8 mouse cellular contexts compared by ENCODE assay signal in the genomic region with DNA sequence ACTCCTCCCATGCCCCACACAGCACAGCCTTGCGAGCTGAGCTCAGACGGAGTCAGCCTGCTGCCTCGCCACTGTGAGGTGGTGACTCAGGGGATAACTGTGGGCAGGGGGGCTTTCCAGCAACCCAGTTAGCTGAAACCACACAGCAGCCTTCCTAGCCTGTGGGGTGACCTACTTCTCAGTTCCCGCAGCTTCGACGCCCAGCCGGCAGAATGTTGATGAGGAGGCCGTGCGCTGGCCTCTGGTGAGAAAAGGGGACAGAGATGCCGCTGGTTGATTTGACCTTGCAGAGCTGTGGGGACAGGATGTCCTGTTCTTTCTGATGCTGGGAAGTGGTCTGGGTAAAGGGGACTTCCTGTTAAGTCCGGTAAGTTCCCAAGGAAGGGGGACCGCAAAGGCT.
DNase-seq lines count a peak whose midpoint lies in the region; ATAC-seq lines count a peak whose summit lies in the region.

No protein-coding gene starts in this region.

- 20% methylated on average over 12 of the region's 12 CpGs for WGBS in liver, embryonic 12.5 days (ENCODE audit: insufficient replicate concordance)
- 61% methylated on average over 12 of the region's 12 CpGs for WGBS in embryonic facial prominence, embryonic 10.5 days
- 47% methylated on average over 12 of the region's 12 CpGs for WGBS in limb, embryonic 15.5 days

- DNase-seq in adrenal gland, postnatal 10 days, result peak; percentile 49
- no peak for DNase-seq in adrenal gland, postnatal 4 days (ENCODE audit: low spot score in 2 of 2)
- DNase-seq in liver, result peak; percentile 20
- no peak for DNase-seq in embryonic facial prominence, embryonic 10.5 days (ENCODE audit: low spot score)
- peak; percentile 59 for DNase-seq in thymus, postnatal 4 days
- DNase-seq in urinary bladder, postnatal 25 days (ENCODE audit: low spot score), result no peak

- ATAC-seq in liver, embryonic 12.5 days, result no peak
- 0 out of 2 replicates have a peak, but pooled peaks have one; percentile 30 for ATAC-seq in limb, embryonic 15.5 days (ENCODE audit: insufficient number of reproducible peaks, low FRiP score, low TSS enrichment, low read depth)

- H3K27ac ChIP-seq in liver, embryonic 12.5 days, result no peak overlapping the region
- H3K27ac ChIP-seq in embryonic facial prominence, embryonic 10.5 days (replicated peaks), result peak overlapping the region; percentile 60; the same call in 1 of the 2 replicates
- no peak overlapping the region for H3K27ac ChIP-seq in limb, embryonic 15.5 days

- no peak overlapping the region for H3K9ac ChIP-seq in liver, embryonic 12.5 days
- no peak overlapping the region for H3K9ac ChIP-seq in limb, embryonic 15.5 days

- no peaks in the 10 kb centered on the region for H3K9me3 ChIP-seq in liver, embryonic 12.5 days (replicated peaks)
- no peaks in the 10 kb centered on the region for H3K9me3 ChIP-seq in embryonic facial prominence, embryonic 10.5 days
- no peaks in the 10 kb centered on the region for H3K9me3 ChIP-seq in limb, embryonic 15.5 days

- H3K36me3 ChIP-seq in liver, embryonic 12.5 days, result no peaks in the 10 kb centered on the region
- no peaks in the 10 kb centered on the region for H3K36me3 ChIP-seq in embryonic facial prominence, embryonic 10.5 days (replicated peaks)
- no peaks in the 10 kb centered on the region for H3K36me3 ChIP-seq in limb, embryonic 15.5 days

- no peak overlapping the region for H3K4me2 ChIP-seq in liver, embryonic 12.5 days
- no peak overlapping the region for H3K4me2 ChIP-seq in limb, embryonic 15.5 days

- 0 out of 2 replicates have a peak, but pooled peaks cover 6% of the 10 kb centered on the region for H3K27me3 ChIP-seq in liver, embryonic 12.5 days (replicated peaks)
- no peaks in the 10 kb centered on the region for H3K27me3 ChIP-seq in embryonic facial prominence, embryonic 10.5 days (replicated peaks; ENCODE audit: low read depth, poor library complexity, severe bottlenecking)
- H3K27me3 ChIP-seq in limb, embryonic 15.5 days, result no peaks in the 10 kb centered on the region

- H3K4me1 ChIP-seq in liver, embryonic 12.5 days, result peaks cover 6% of the 10 kb centered on the region; the same call in 1 of the 2 replicates
- H3K4me1 ChIP-seq in embryonic facial prominence, embryonic 10.5 days, result peaks cover 14% of the 10 kb centered on the region
- peaks cover 5% of the 10 kb centered on the region for H3K4me1 ChIP-seq in limb, embryonic 15.5 days

- H3K4me3 ChIP-seq in liver, embryonic 12.5 days, result no peak overlapping the region
- H3K4me3 ChIP-seq in embryonic facial prominence, embryonic 10.5 days, result no peak overlapping the region
- H3K4me3 ChIP-seq in limb, embryonic 15.5 days, result no peak overlapping the region

Comparison
In these comparisons a context has a peak if more than half of its experiments do, and no peak if none do; other contexts are left out.
1. DNase-seq: peak in adrenal gland, postnatal 10 days (single experiment), liver (single experiment) and thymus, postnatal 4 days (single experiment); none in adrenal gland, postnatal 4 days (0 of 2), embryonic facial prominence, embryonic 10.5 days (single experiment) and urinary bladder, postnatal 25 days (single experiment).